Comparison of ENCODE assay signal across 8 mouse cellular contexts in genomic region chr7:139200108-139200507, GRCm38 (mm10). TPM values are rescaled to one million over a fixed set of nuclear protein-coding genes. Genes with fewer than 3 reads are reported as not detected.
DNase-seq lines count a peak whose midpoint lies in the region; ATAC-seq lines count a peak whose summit lies in the region.

No protein-coding gene starts in this region.

- no peak for ATAC-seq in erythroblast, adult 5-6 weeks (replicated peaks; ENCODE audit: low FRiP score, poor library complexity, severe bottlenecking)

- intact Hi-C loops in gastrocnemius, postnatal 14 days (cut with DNase I; ENCODE audit: low total_unique reads), result no loop called here

- DNase-seq in urinary bladder, postnatal 25 days (ENCODE audit: low spot score), result peak; percentile 40
- no peak for DNase-seq in urinary bladder, adult 18-20 months (ENCODE audit: low spot score in 2 of 2)
- peak; percentile 87 to 90 for DNase-seq in cerebellum, postnatal 10 days
- DNase-seq in gastrocnemius, postnatal 14 days, result peak; percentile 51
- peak; percentile 79 for DNase-seq in kidney, postnatal 14 days
- DNase-seq in lung, postnatal 14 days, result peak; percentile 73
- peak; percentile 79 to 81 for DNase-seq in right cerebral cortex, postnatal 10 days (ENCODE audit: low spot score in 2 of 2)

RNA-seq across cellular contexts. Expression of gene Lrrc27, which starts 12.7 kb away (rescaled TPM):
- 1 to 10 TPM; 2.4 to 2.7 TPM for total RNA-seq in gastrocnemius, postnatal 14 days (2021)
- 2.9 TPM in 1 of 2 replicates, not detected in the other for total RNA-seq in erythroblast, adult 5-6 weeks (2015; ENCODE audit: low replicate concordance)
- 0.94 TPM in 1 of 2 replicates, not detected in the other for total RNA-seq in erythroblast, adult 5-6 weeks (2017; ENCODE audit: low replicate concordance)

RNA-seq across cellular contexts. Expression of gene Stk32c, which starts 13.0 kb away (rescaled TPM):
- total RNA-seq in gastrocnemius, postnatal 14 days (2021), result 1 to 10 TPM; 1.2 to 1.4 TPM
- total RNA-seq in erythroblast, adult 5-6 weeks (2015; ENCODE audit: low replicate concordance), result not detected in 2 replicates
- not detected in 2 replicates for total RNA-seq in erythroblast, adult 5-6 weeks (2017; ENCODE audit: low replicate concordance)

RNA-seq across cellular contexts. Expression of gene Pwwp2b, which starts 48.2 kb away (rescaled TPM):
- 1 to 10 TPM; 1.5 to 3.0 TPM for total RNA-seq in gastrocnemius, postnatal 14 days (2021)
- total RNA-seq in erythroblast, adult 5-6 weeks (2015; ENCODE audit: low replicate concordance), result 0.42 and 2.7 TPM in 2 replicates
- total RNA-seq in erythroblast, adult 5-6 weeks (2017; ENCODE audit: low replicate concordance), result 0.42 TPM in 1 of 2 replicates, not detected in the other

Comparison
In these comparisons a context has a peak if more than half of its experiments do, and no peak if none do; other contexts are left out.
1. DNase-seq: peak in urinary bladder, postnatal 25 days (single experiment), cerebellum, postnatal 10 days (2 of 2), gastrocnemius, postnatal 14 days (single experiment), kidney, postnatal 14 days (single experiment), lung, postnatal 14 days (single experiment) and right cerebral cortex, postnatal 10 days (2 of 2); none in urinary bladder, adult 18-20 months (0 of 2).